Mouse (Mus musculus) liver, postnatal 0 days (tissue): ENCODE data around the gene Gm9913. TPM values are rescaled to one million over a fixed set of nuclear protein-coding genes. Genes with fewer than 3 reads are reported as not detected.

Experiments
- ATAC-seq: fragments of 200-750 bp; cut with Nextera tagmentation; 2 replicates; pipeline ENCODE4 v1.8.0; 2017; ENCODE audit warnings: mild to moderate bottlenecking, moderate library complexity
- DNase-seq: peaks from one replicate; pipeline ENCODE4 v3.0.0-alpha.2; 2016
- H3K27ac ChIP-seq: fragments of 300-500 bp; sonication (generic); 2 replicates; pipeline ENCODE4 v1.5.1; 2014; ENCODE audit warnings: antibody characterized with exemption, moderate library complexity, mild to moderate bottlenecking, low read depth
- H3K27me3 ChIP-seq: fragments of 300-500 bp; sonication (generic); 2 replicates; pipeline ENCODE4 v1.6.1; 2014; ENCODE audit warnings: low read length, control low read depth, mixed read lengths; ENCODE audit not compliant: insufficient read depth
- H3K36me3 ChIP-seq: fragments of 300-500 bp; sonication (generic); replicated peaks from 2 replicates; pipeline ENCODE4 v1.6.1; 2014; ENCODE audit warnings: mild to moderate bottlenecking, control low read depth, low read length, moderate library complexity, mixed read lengths; ENCODE audit not compliant: insufficient read depth
- H3K4me1 ChIP-seq: fragments of 300-500 bp; sonication (generic); 2 replicates; pipeline ENCODE4 v1.6.1; 2014; ENCODE audit warnings: antibody characterized with exemption, mild to moderate bottlenecking, control low read depth; ENCODE audit not compliant: insufficient read depth
- H3K4me2 ChIP-seq: fragments of 300-500 bp; sonication (generic); 2 replicates; pipeline ENCODE4 v1.6.1; 2014; ENCODE audit warnings: low read depth, mild to moderate bottlenecking, low read length, moderate library complexity, mixed read lengths
- H3K4me3 ChIP-seq: fragments of 300-500 bp; sonication (generic); 2 replicates; pipeline ENCODE4 v1.5.1; 2014; ENCODE audit warnings: low read depth, low read length
- H3K9ac ChIP-seq: fragments of 300-500 bp; sonication (generic); replicated peaks from 2 replicates; pipeline ENCODE4 v1.6.1; 2014; ENCODE audit warnings: mild to moderate bottlenecking, moderate library complexity
- H3K9me3 ChIP-seq: fragments of 300-500 bp; sonication (generic); 2 replicates; pipeline ENCODE4 v1.6.1; 2016; ENCODE audit warnings: mild to moderate bottlenecking, control low read depth, low read length, mixed read lengths
- CTCF ChIP-seq: sonication (generic); IDR thresholded peaks from 2 replicates; pipeline ENCODE4 v1.5.1; 2016; ENCODE audit warnings: antibody characterized with exemption, low read depth
- EP300 ChIP-seq: IDR thresholded peaks from 2 replicates; pipeline ENCODE4 v1.6.1; 2016; ENCODE audit warnings: antibody characterized with exemption, low read depth, mild to moderate bottlenecking
- WGBS: fragments of 180-500 bp; shearing (Covaris S2); extraction: QIAGEN DNeasy Blood & Tissue Kit; methylation state at CpG from one replicate; pipeline ENCODE4 v1.1.7; 2014; ENCODE audit not compliant: insufficient replicate concordance; 5-methylcytosine and 5-hydroxymethylcytosine counted together
- polyA plus RNA-seq: library from polyadenylated mRNA; unstranded; fragments of >200 nt; fragmentation: Nextera tagmentation; extraction: Ambion mirVana; gene quantifications from 2 replicates; pipeline ENCODE4 v1.2.1, GENCODE M21; 2015

The Gm9913 gene
- polyA plus RNA-seq, 1 experiment from 2014 or later = not detected

GRCm38 (mm10) chr2:125539640-125540039 is 34.8 kb downstream of the Gm9913 start:
- no peak overlapping the region for H3K27ac ChIP-seq
- H3K4me2 ChIP-seq = no peak overlapping the region
- H3K4me1 ChIP-seq = no peaks in the 10 kb centered on the region
- no peaks in the 10 kb centered on the region for H3K36me3 ChIP-seq
- TF ChIP-seq CTCF = no peak
- no peak for TF ChIP-seq EP300
- H3K4me3 ChIP-seq = no peak overlapping the region
- WGBS = 74% methylated on average over 3 of the region's 3 CpGs
- ATAC-seq (no peak), DNase-seq (no peak)
- no peaks in the 10 kb centered on the region for H3K9me3 ChIP-seq
- no peaks in the 10 kb centered on the region for H3K27me3 ChIP-seq
- H3K9ac ChIP-seq = no peak overlapping the region

- H3K27me3 ChIP-seq = no peaks in the 10 kb centered on the region
- no peaks in the 10 kb centered on the region for H3K36me3 ChIP-seq
- H3K4me2 ChIP-seq = no peak overlapping the region
- TF ChIP-seq CTCF (no peak), EP300 (no peak)
- no peak for ATAC-seq
- H3K9me3 ChIP-seq = no peaks in the 10 kb centered on the region
- no peak overlapping the region for H3K9ac ChIP-seq
- H3K27ac ChIP-seq = no peak overlapping the region
- WGBS = 75% methylated on average over 7 of the region's 7 CpGs
- H3K4me1 ChIP-seq = no peaks in the 10 kb centered on the region
- DNase-seq = no peak
- no peak overlapping the region for H3K4me3 ChIP-seq
Observed at GRCm38 (mm10) chr2:125540579-125540978, 35.7 kb downstream of the Gm9913 start.

GRCm38 (mm10) chr2:125541451-125541850 is 36.6 kb downstream of the Gm9913 start:
- 61% methylated on average over 7 of the region's 7 CpGs for WGBS
- H3K27me3 ChIP-seq = no peaks in the 10 kb centered on the region
- no peaks in the 10 kb centered on the region for H3K4me1 ChIP-seq
- no peaks in the 10 kb centered on the region for H3K9me3 ChIP-seq
- H3K9ac ChIP-seq = no peak overlapping the region
- H3K27ac ChIP-seq = no peak overlapping the region
- TF ChIP-seq EP300 (no peak), CTCF (no peak)
- DNase-seq = no peak
- no peak for ATAC-seq
- no peaks in the 10 kb centered on the region for H3K36me3 ChIP-seq
- H3K4me2 ChIP-seq = no peak overlapping the region
- H3K4me3 ChIP-seq = no peak overlapping the region

- WGBS = 39% methylated on average over 1 of the region's 1 CpGs
- H3K4me3 ChIP-seq = no peak overlapping the region
- DNase-seq (no peak), ATAC-seq (no peak)
- H3K4me1 ChIP-seq = no peaks in the 10 kb centered on the region
- H3K9ac ChIP-seq = no peak overlapping the region
- H3K36me3 ChIP-seq = no peaks in the 10 kb centered on the region
- H3K27me3 ChIP-seq = no peaks in the 10 kb centered on the region
- no peak overlapping the region for H3K4me2 ChIP-seq
- TF ChIP-seq EP300 = no peak
- no peak for TF ChIP-seq CTCF
- no peaks in the 10 kb centered on the region for H3K9me3 ChIP-seq
- H3K27ac ChIP-seq = no peak overlapping the region
Observed at GRCm38 (mm10) chr2:125543646-125544045, 38.8 kb downstream of the Gm9913 start.

GRCm38 (mm10) chr2:125544986-125545385 is 40.1 kb downstream of the Gm9913 start:
- no peaks in the 10 kb centered on the region for H3K9me3 ChIP-seq
- H3K4me3 ChIP-seq = no peak overlapping the region
- no peak for TF ChIP-seq CTCF
- no peak for TF ChIP-seq EP300
- no peak overlapping the region for H3K9ac ChIP-seq
- H3K4me2 ChIP-seq = no peak overlapping the region
- DNase-seq (no peak), ATAC-seq (no peak)
- H3K27ac ChIP-seq = no peak overlapping the region
- no peaks in the 10 kb centered on the region for H3K27me3 ChIP-seq
- H3K36me3 ChIP-seq = no peaks in the 10 kb centered on the region
- WGBS = 77% methylated on average over 3 of the region's 3 CpGs
- H3K4me1 ChIP-seq = no peaks in the 10 kb centered on the region

GRCm38 (mm10) chr2:125548806-125549578 is 44.1 kb downstream of the Gm9913 start:
- ATAC-seq = no peak
- 77% methylated on average over 1 of the region's 1 CpGs for WGBS
- Histone ChIP-seq H3K27me3 (no peaks in the 10 kb centered on the region), H3K27ac (no peak overlapping the region), H3K4me3 (no peak overlapping the region), H3K4me2 (no peak overlapping the region), H3K9me3 (no peaks in the 10 kb centered on the region), H3K9ac (no peak overlapping the region), H3K4me1 (no peaks in the 10 kb centered on the region), H3K36me3 (no peaks in the 10 kb centered on the region)
- TF ChIP-seq CTCF = no peak
- no peak for TF ChIP-seq EP300
- DNase-seq = no peak
